Mouse (Mus musculus): ENCODE results near the gene Rpia. TPM values are rescaled to one million over a fixed set of nuclear protein-coding genes. Genes with fewer than 3 reads are reported as not detected.

Rpia gene
- total and polyA plus RNA-seq, 2 experiments from 2014 or later: 1.2 to 22.6 TPM

- Histone ChIP-seq H3K4me3 (ENCODE audit: low read depth, low read length) (no peak overlapping the region), H3K27me3 (ENCODE audit: insufficient read depth, low read length) (no peaks in the 10 kb centered on the region), H3K36me3 (ENCODE audit: insufficient read depth) (no peaks in the 10 kb centered on the region), H3K27ac (ENCODE audit: low read depth, low read length) (no peak overlapping the region), H3K9ac (no peak overlapping the region), H3K4me1 (ENCODE audit: insufficient read depth) (no peaks in the 10 kb centered on the region), H3K4me2 (ENCODE audit: low read depth) (peak overlapping the region; percentile 35), H3K9me3 (ENCODE audit: low read length) (no peaks in the 10 kb centered on the region)
- WGBS: 9% methylated on average over 7 of the region's 7 CpGs
- peak; percentile 76 for DNase-seq
- peak; percentile 70 for ATAC-seq
- TF ChIP-seq CTCF (IDR thresholded peaks at IDR 0.05; ENCODE audit: low read depth): peak; percentile 70
Measured at GRCm38 (mm10) chr6:70805267-70805666, 13.2 kb upstream of the Rpia start.

- DNase-seq: peak; percentile 78
- Histone ChIP-seq H3K4me3 (ENCODE audit: low read depth, low read length) (0 out of 2 replicates have a peak overlapping the region, but pooled peaks have one; percentile 8), H3K36me3 (ENCODE audit: insufficient read depth) (no peaks in the 10 kb centered on the region), H3K4me2 (ENCODE audit: low read depth) (peak overlapping the region; percentile 35), H3K27ac (ENCODE audit: low read depth, low read length) (no peak overlapping the region), H3K9ac (no peak overlapping the region), H3K27me3 (ENCODE audit: insufficient read depth, low read length) (no peaks in the 10 kb centered on the region), H3K9me3 (ENCODE audit: low read length) (no peaks in the 10 kb centered on the region), H3K4me1 (ENCODE audit: insufficient read depth) (no peaks in the 10 kb centered on the region)
- TF ChIP-seq CTCF (IDR thresholded peaks at IDR 0.05; ENCODE audit: low read depth): peak; percentile 75
- WGBS: 24% methylated on average over 3 of the region's 3 CpGs
- peak; percentile 81 for ATAC-seq
Measured at GRCm38 (mm10) chr6:70804632-70805031, 12.6 kb upstream of the Rpia start.

GRCm38 (mm10) chr6:70797581-70798251 is 5.7 kb upstream of the Rpia start:
- TF ChIP-seq CTCF (IDR thresholded peaks at IDR 0.05; ENCODE audit: low read depth): peak; percentile 68
- WGBS: 18% methylated on average over 9 of the region's 9 CpGs
- ATAC-seq: peak; percentile 70
- Histone ChIP-seq H3K27me3 (ENCODE audit: insufficient read depth, low read length) (no peaks in the 10 kb centered on the region), H3K4me1 (ENCODE audit: insufficient read depth) (peaks cover 2% of the 10 kb centered on the region; the same call in 1 of the 2 replicates), H3K9me3 (ENCODE audit: low read length) (no peaks in the 10 kb centered on the region), H3K4me3 (ENCODE audit: low read depth, low read length) (no peak overlapping the region), H3K9ac (no peak overlapping the region), H3K36me3 (ENCODE audit: insufficient read depth) (no peaks in the 10 kb centered on the region), H3K4me2 (ENCODE audit: low read depth) (no peak overlapping the region), H3K27ac (ENCODE audit: low read depth, low read length) (no peak overlapping the region)
- DNase-seq: peak; percentile 24

GRCm38 (mm10) chr6:70796940-70797339 is 4.9 kb upstream of the Rpia start:
- no peak overlapping the region for H3K9ac ChIP-seq
- TF ChIP-seq CTCF (IDR thresholded peaks at IDR 0.05; ENCODE audit: low read depth): no peak
- no peak overlapping the region for H3K27ac ChIP-seq (ENCODE audit: low read depth, low read length)
- ATAC-seq: no peak
- 78% methylated on average over 6 of the region's 6 CpGs for WGBS
- DNase-seq: no peak
- H3K4me1 ChIP-seq (ENCODE audit: insufficient read depth): peaks cover 5% of the 10 kb centered on the region; the same call in 1 of the 2 replicates
- no peak overlapping the region for H3K4me2 ChIP-seq (ENCODE audit: low read depth)
- H3K27me3 ChIP-seq (ENCODE audit: insufficient read depth, low read length): no peaks in the 10 kb centered on the region
- H3K36me3 ChIP-seq (ENCODE audit: insufficient read depth): no peaks in the 10 kb centered on the region
- H3K4me3 ChIP-seq (ENCODE audit: low read depth, low read length): no peak overlapping the region
- no peaks in the 10 kb centered on the region for H3K9me3 ChIP-seq (ENCODE audit: low read length)

- ATAC-seq (peak; percentile 1; the same call in 1 of the 2 replicates), DNase-seq (no peak)
- no peaks in the 10 kb centered on the region for H3K9me3 ChIP-seq (ENCODE audit: low read length)
- peaks cover 7% of the 10 kb centered on the region; the same call in 1 of the 2 replicates for H3K4me1 ChIP-seq (ENCODE audit: insufficient read depth)
- H3K4me3 ChIP-seq (ENCODE audit: low read depth, low read length): peak overlapping the region; percentile 87
- no peak overlapping the region for H3K27ac ChIP-seq (ENCODE audit: low read depth, low read length)
- peaks cover 5% of the 10 kb centered on the region; the same call in 1 of the 2 replicates for H3K36me3 ChIP-seq (ENCODE audit: insufficient read depth)
- WGBS: 41% methylated on average over 8 of the region's 8 CpGs
- TF ChIP-seq CTCF (IDR thresholded peaks at IDR 0.05; ENCODE audit: low read depth): no peak
- peak overlapping the region; percentile 44; the same call in 1 of the 2 replicates for H3K9ac ChIP-seq
- H3K27me3 ChIP-seq (ENCODE audit: insufficient read depth, low read length): no peaks in the 10 kb centered on the region
- H3K4me2 ChIP-seq (ENCODE audit: low read depth): peak overlapping the region; percentile 74
Measured at GRCm38 (mm10) chr6:70792644-70793043, 612 bp upstream of the Rpia start.

GRCm38 (mm10) chr6:70790852-70791761 is 925 bp downstream of the Rpia start:
- 6% methylated on average over 18 of the region's 18 CpGs for WGBS
- TF ChIP-seq CTCF (IDR thresholded peaks at IDR 0.05; ENCODE audit: low read depth): no peak
- DNase-seq (no peak), ATAC-seq (peak; percentile 32)
- H3K27ac ChIP-seq (ENCODE audit: low read depth, low read length): peak overlapping the region; percentile 78
- peaks cover 5% of the 10 kb centered on the region; the same call in 1 of the 2 replicates for H3K36me3 ChIP-seq (ENCODE audit: insufficient read depth)
- H3K9ac ChIP-seq: peak overlapping the region; percentile 76
- H3K4me3 ChIP-seq (ENCODE audit: low read depth, low read length): peak overlapping the region; percentile 87
- peaks cover 7% of the 10 kb centered on the region; the same call in 1 of the 2 replicates for H3K4me1 ChIP-seq (ENCODE audit: insufficient read depth)
- H3K9me3 ChIP-seq (ENCODE audit: low read length): no peaks in the 10 kb centered on the region
- H3K27me3 ChIP-seq (ENCODE audit: insufficient read depth, low read length): no peaks in the 10 kb centered on the region
- peak overlapping the region; percentile 74 for H3K4me2 ChIP-seq (ENCODE audit: low read depth)

All from forebrain, postnatal 0 days (tissue).